Mouse (Mus musculus): ENCODE results near the gene Entpd7.

Entpd7 gene

GRCm38 (mm10) chr19:43674730-43675524 lies 14.5 kb upstream of the Entpd7 start, which contains the start of gene Slc25a28:
Gene Slc25a28 (minus strand): TSS chr19:43674881.
- peak; percentile 95 for DNase-seq

- DNase-seq = peak; percentile 34
These were observed 13.7 kb upstream of the Entpd7 start for GRCm38 (mm10) chr19:43675525-43676400.

- DNase-seq = no peak
These were observed 10.9 kb upstream of the Entpd7 start for GRCm38 (mm10) chr19:43678467-43679003.

- no peak for DNase-seq
These were observed 9.9 kb upstream of the Entpd7 start for GRCm38 (mm10) chr19:43679474-43679981.

- DNase-seq = no peak
These were observed 7.9 kb upstream of the Entpd7 start for GRCm38 (mm10) chr19:43681541-43681940.

- no peak for DNase-seq
These were observed 3.3 kb downstream of the Entpd7 start for GRCm38 (mm10) chr19:43692815-43693214.

GRCm38 (mm10) chr19:43695514-43695964 lies 6.1 kb downstream of the Entpd7 start:
- DNase-seq = no peak

GRCm38 (mm10) chr19:43697666-43698370 lies 8.3 kb downstream of the Entpd7 start:
- DNase-seq = no peak

- no peak for DNase-seq
These were observed 9.7 kb downstream of the Entpd7 start for GRCm38 (mm10) chr19:43699021-43699762.

- no peak for DNase-seq
These were observed 10.3 kb downstream of the Entpd7 start for GRCm38 (mm10) chr19:43699763-43700155.

GRCm38 (mm10) chr19:43704211-43704610 lies 14.7 kb downstream of the Entpd7 start:
- no peak for DNase-seq

GRCm38 (mm10) chr19:43704787-43705497 lies 15.5 kb downstream of the Entpd7 start:
- no peak for DNase-seq

- no peak for DNase-seq
These were observed 18.7 kb downstream of the Entpd7 start for GRCm38 (mm10) chr19:43708206-43708605.

- DNase-seq = no peak
These were observed 19.8 kb downstream of the Entpd7 start for GRCm38 (mm10) chr19:43709317-43709716.

GRCm38 (mm10) chr19:43711159-43711916 lies 21.9 kb downstream of the Entpd7 start:
- no peak for DNase-seq

GRCm38 (mm10) chr19:43711971-43712370 lies 22.5 kb downstream of the Entpd7 start:
- DNase-seq = no peak

GRCm38 (mm10) chr19:43720061-43720460 lies 30.6 kb downstream of the Entpd7 start:
- DNase-seq = no peak

GRCm38 (mm10) chr19:43722891-43723290 lies 33.4 kb downstream of the Entpd7 start:
- DNase-seq = no peak

GRCm38 (mm10) chr19:43723501-43723900 lies 34.0 kb downstream of the Entpd7 start:
- DNase-seq = no peak

GRCm38 (mm10) chr19:43724194-43724593 lies 34.7 kb downstream of the Entpd7 start:
- DNase-seq = no peak

All from right cerebral cortex, postnatal 14 days (tissue).